In the genomic region with DNA sequence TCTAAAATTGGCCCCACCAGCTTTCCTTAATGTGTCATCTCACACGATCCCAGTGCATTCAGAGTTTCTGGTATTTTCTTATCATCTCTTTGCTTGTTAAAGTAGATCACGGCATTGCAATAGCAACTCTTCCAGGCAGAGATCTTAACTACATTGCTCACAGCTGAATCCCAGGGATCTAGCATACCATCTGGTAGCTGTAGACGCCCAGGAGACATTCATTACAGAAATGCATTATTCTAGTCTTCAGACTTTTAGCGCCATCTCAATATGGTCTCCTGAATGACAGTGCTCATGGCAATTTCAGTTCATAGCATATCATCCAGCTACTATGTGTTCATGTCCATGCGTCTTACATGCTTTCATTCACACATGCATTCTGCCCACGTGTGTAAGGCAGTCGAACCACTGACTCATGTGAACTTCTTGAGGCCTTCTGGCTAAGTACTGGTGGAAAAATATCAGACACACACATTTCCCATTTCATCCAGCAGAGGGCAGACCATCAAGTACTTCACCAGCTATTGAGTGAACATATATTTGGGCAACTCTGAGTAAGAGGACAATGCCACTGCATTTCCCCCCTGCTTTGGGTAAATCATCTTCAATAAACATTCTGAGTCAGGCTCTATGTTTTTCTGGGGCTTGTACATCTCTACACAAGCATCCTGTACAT, we compare ENCODE assay signal across 8 mouse cellular contexts.
DNase-seq lines count a peak whose midpoint lies in the region; ATAC-seq lines count a peak whose summit lies in the region.

No protein-coding gene starts in this region.

- no peak overlapping the region for H3K27ac ChIP-seq in hindbrain, embryonic 11.5 days (ENCODE audit: low read depth, low read length)
- H3K27ac ChIP-seq in hindbrain, embryonic 13.5 days: no peak overlapping the region

- no peak overlapping the region for H3K4me3 ChIP-seq in hindbrain, embryonic 11.5 days (ENCODE audit: low read depth, low read length)
- H3K4me3 ChIP-seq in hindbrain, embryonic 13.5 days: no peak overlapping the region

- ATAC-seq in hindbrain, embryonic 11.5 days (ENCODE audit: low FRiP score): no peak
- ATAC-seq in hindbrain, embryonic 13.5 days (ENCODE audit: low FRiP score): no peak
- ATAC-seq in common myeloid progenitor, adult 5-6 weeks (replicated peaks; ENCODE audit: low read depth, poor library complexity, severe bottlenecking): peak; percentile 92

- no peaks in the 10 kb centered on the region for H3K27me3 ChIP-seq in hindbrain, embryonic 11.5 days (ENCODE audit: control insufficient read depth, insufficient read depth, low read length)
- H3K27me3 ChIP-seq in hindbrain, embryonic 13.5 days: no peaks in the 10 kb centered on the region

- H3K4me1 ChIP-seq in hindbrain, embryonic 11.5 days (replicated peaks; ENCODE audit: control insufficient read depth, insufficient read depth, low read length): no peaks in the 10 kb centered on the region
- no peaks in the 10 kb centered on the region for H3K4me1 ChIP-seq in hindbrain, embryonic 13.5 days (replicated peaks)

- H3K36me3 ChIP-seq in hindbrain, embryonic 11.5 days (ENCODE audit: control insufficient read depth, insufficient read depth, low read length): no peaks in the 10 kb centered on the region
- no peaks in the 10 kb centered on the region for H3K36me3 ChIP-seq in hindbrain, embryonic 13.5 days

- no peaks in the 10 kb centered on the region for H3K9me3 ChIP-seq in hindbrain, embryonic 11.5 days (ENCODE audit: control insufficient read depth, low read length)
- no peaks in the 10 kb centered on the region for H3K9me3 ChIP-seq in hindbrain, embryonic 13.5 days

- WGBS in hindbrain, embryonic 11.5 days: 71% methylated on average over 7 of the region's 7 CpGs
- WGBS in hindbrain, embryonic 13.5 days: 70% methylated on average over 7 of the region's 7 CpGs

- DNase-seq in hindbrain, embryonic 11.5 days (ENCODE audit: low spot score): peak; percentile 83
- DNase-seq in T-cell, adult 2 months (ENCODE audit: low spot score): peak; percentile 73
- peak; percentile 42 for DNase-seq in gastrocnemius, postnatal 25 days
- peak; percentile 75 to 81 for DNase-seq in kidney, postnatal 4 days
- peak; percentile 88 for DNase-seq in lung, postnatal 10 days
- peak; percentile 51 to 62 for DNase-seq in spleen, postnatal 36 days (ENCODE audit: low spot score in 2 of 2)

- no peak overlapping the region for H3K9ac ChIP-seq in hindbrain, embryonic 11.5 days (ENCODE audit: low read depth, low read length)
- H3K9ac ChIP-seq in hindbrain, embryonic 13.5 days: no peak overlapping the region

- no peak overlapping the region for H3K4me2 ChIP-seq in hindbrain, embryonic 11.5 days (replicated peaks; ENCODE audit: low read depth, low read length)
- H3K4me2 ChIP-seq in hindbrain, embryonic 13.5 days: no peak overlapping the region
